Mouse (Mus musculus) forebrain, postnatal 0 days (tissue): ENCODE measurements around the gene Cptp. TPM values are rescaled to one million over a fixed set of nuclear protein-coding genes. Genes with fewer than 3 reads are reported as not detected.

Source experiments
- ATAC-seq: fragments of 200-750 bp; cut with Nextera tagmentation; 2 replicates; pipeline ENCODE4 v1.8.0; 2017; ENCODE audit warnings: mild to moderate bottlenecking, moderate library complexity
- DNase-seq: peaks from one replicate; pipeline ENCODE4 v3.0.0-alpha.2; 2015
- H3K27ac ChIP-seq: fragments of 300-500 bp; sonication (generic); 2 replicates; pipeline ENCODE4 v1.5.1; 2014; ENCODE audit warnings: low read depth, mild to moderate bottlenecking, antibody characterized with exemption, low read length, moderate library complexity, mixed read lengths
- H3K27me3 ChIP-seq: fragments of 300-500 bp; sonication (generic); 2 replicates; pipeline ENCODE4 v1.6.1; 2014; ENCODE audit warnings: mild to moderate bottlenecking, low read length, mixed read lengths; ENCODE audit not compliant: insufficient read depth
- H3K36me3 ChIP-seq: fragments of 300-500 bp; sonication (generic); 2 replicates; pipeline ENCODE4 v1.6.1; 2014; ENCODE audit warnings: mild to moderate bottlenecking, moderate library complexity; ENCODE audit not compliant: insufficient read depth
- H3K4me1 ChIP-seq: fragments of 300-500 bp; sonication (generic); 2 replicates; pipeline ENCODE4 v1.6.1; 2014; ENCODE audit warnings: antibody characterized with exemption; ENCODE audit not compliant: insufficient read depth
- H3K4me2 ChIP-seq: fragments of 300-500 bp; sonication (generic); 2 replicates; pipeline ENCODE4 v1.6.1; 2014; ENCODE audit warnings: low read depth, mild to moderate bottlenecking, moderate library complexity
- H3K4me3 ChIP-seq: fragments of 300-500 bp; sonication (generic); 2 replicates; pipeline ENCODE4 v1.5.1; 2014; ENCODE audit warnings: low read depth, low read length, mixed read lengths
- H3K9ac ChIP-seq: fragments of 300-500 bp; sonication (generic); 2 replicates; pipeline ENCODE4 v1.6.1; 2014; ENCODE audit warnings: mild to moderate bottlenecking
- H3K9me3 ChIP-seq: fragments of 300-500 bp; sonication (generic); 2 replicates; pipeline ENCODE4 v1.6.1; 2016; ENCODE audit warnings: low read length
- CTCF ChIP-seq: sonication (generic); IDR thresholded peaks from 2 replicates; pipeline ENCODE4 v1.5.1; 2016; ENCODE audit warnings: antibody characterized with exemption, control low read depth, low read depth
- WGBS: fragments of 180-500 bp; shearing (Covaris S2); extraction: QIAGEN DNeasy Blood & Tissue Kit; methylation state at CpG from one replicate; pipeline ENCODE4 v1.1.7; 2014; 5-methylcytosine and 5-hydroxymethylcytosine counted together
- polyA plus RNA-seq: library from polyadenylated mRNA; unstranded; fragments of >200 nt; fragmentation: Nextera tagmentation; extraction: Ambion mirVana; gene quantifications from 2 replicates; pipeline ENCODE4 v1.2.1, GENCODE M21; 2015
- total RNA-seq: library from RNA; depleted of rRNA; stranded (reverse); fragments of >200 nt; gene quantifications from 2 replicates; pipeline ENCODE4 v1.2.3, GENCODE M21; 2014

Gene Cptp
- total and polyA plus RNA-seq, 2 experiments from 2014 or later: 19.8 to 22.8 TPM

DNA sequence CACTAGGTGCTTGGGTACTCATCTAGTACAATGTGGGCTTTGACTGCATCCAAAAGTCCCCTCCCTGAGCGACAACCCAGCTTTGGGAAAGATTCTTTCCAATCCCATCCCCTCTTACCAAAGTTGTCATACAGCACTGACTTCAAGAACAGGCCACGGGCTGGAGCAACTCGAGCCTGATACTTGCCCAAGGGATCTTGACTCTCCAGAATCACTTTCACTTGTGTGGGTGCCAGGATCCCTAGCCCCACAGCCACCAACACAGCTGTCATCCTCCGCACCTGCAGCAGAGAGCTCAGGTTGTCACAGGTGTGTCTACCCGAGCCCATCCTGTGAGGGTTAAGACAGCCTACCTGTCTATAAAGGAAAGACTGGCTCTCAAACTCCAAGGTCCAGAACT lies 20.1 kb upstream of the Cptp start:
- DNase-seq: no peak
- Histone ChIP-seq H3K4me2 (no peak overlapping the region), H3K9me3 (no peaks in the 10 kb centered on the region), H3K36me3 (peaks cover 51% of the 10 kb centered on the region), H3K27ac (no peak overlapping the region), H3K4me1 (peaks cover 17% of the 10 kb centered on the region), H3K27me3 (no peaks in the 10 kb centered on the region), H3K9ac (no peak overlapping the region), H3K4me3 (no peak overlapping the region)
- no peak for ATAC-seq
- TF ChIP-seq CTCF: no peak
- WGBS: 81% methylated on average over 5 of the region's 5 CpGs

DNA sequence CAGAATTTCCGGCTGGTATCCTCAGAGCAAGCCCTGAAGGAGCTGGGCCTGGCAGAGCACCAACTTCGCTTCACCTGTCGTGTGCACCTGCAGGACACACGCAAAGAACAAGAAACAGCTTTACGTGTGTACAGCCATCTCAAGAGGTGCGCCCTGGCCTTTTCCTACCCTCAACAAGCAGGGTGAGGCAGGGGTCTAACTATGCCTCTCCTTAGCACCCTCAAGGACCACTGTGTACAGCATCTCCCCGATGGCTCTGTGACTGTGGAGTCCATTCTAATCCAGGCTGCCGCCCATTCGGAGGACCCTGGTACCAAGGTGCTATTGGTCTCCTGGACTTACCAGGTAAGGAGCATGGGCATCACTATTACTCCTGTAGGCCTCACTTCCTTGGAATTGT lies 18.9 kb upstream of the Cptp start:
- Histone ChIP-seq H3K36me3 (peaks cover 57% of the 10 kb centered on the region), H3K27me3 (no peaks in the 10 kb centered on the region), H3K27ac (no peak overlapping the region), H3K9me3 (no peaks in the 10 kb centered on the region), H3K4me1 (peaks cover 8% of the 10 kb centered on the region; the same call in 1 of the 2 replicates), H3K4me3 (no peak overlapping the region), H3K9ac (no peak overlapping the region), H3K4me2 (no peak overlapping the region)
- no peak for ATAC-seq
- 97% methylated on average over 9 of the region's 9 CpGs for WGBS
- no peak for DNase-seq
- TF ChIP-seq CTCF: no peak

DNA sequence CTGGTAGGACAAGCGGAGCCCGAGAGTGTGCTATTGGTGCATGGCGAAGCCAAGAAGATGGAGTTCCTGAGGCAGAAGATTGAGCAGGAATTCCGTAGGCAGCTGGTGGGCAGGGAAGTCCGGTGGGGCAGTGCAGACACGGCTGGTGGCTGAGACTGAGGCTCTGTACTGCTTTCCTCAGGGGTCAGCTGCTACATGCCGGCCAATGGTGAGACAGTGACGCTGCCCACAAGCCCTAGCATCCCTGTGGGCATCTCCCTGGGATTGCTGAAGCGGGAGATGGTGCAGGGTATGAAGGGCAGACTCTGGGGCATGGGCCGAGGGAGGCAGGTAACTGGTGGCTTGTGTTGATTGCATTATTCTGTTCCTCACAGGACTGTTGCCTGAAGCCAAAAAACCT lies 18.4 kb upstream of the Cptp start:
- TF ChIP-seq CTCF: no peak
- H3K27me3 ChIP-seq: no peaks in the 10 kb centered on the region
- H3K9ac ChIP-seq: no peak overlapping the region
- DNase-seq (no peak), ATAC-seq (no peak)
- no peak overlapping the region for H3K4me2 ChIP-seq
- H3K27ac ChIP-seq: no peak overlapping the region
- WGBS: 90% methylated on average over 10 of the region's 10 CpGs
- H3K4me1 ChIP-seq: peaks cover 8% of the 10 kb centered on the region; the same call in 1 of the 2 replicates
- no peaks in the 10 kb centered on the region for H3K9me3 ChIP-seq
- peaks cover 57% of the 10 kb centered on the region for H3K36me3 ChIP-seq
- H3K4me3 ChIP-seq: no peak overlapping the region

DNA sequence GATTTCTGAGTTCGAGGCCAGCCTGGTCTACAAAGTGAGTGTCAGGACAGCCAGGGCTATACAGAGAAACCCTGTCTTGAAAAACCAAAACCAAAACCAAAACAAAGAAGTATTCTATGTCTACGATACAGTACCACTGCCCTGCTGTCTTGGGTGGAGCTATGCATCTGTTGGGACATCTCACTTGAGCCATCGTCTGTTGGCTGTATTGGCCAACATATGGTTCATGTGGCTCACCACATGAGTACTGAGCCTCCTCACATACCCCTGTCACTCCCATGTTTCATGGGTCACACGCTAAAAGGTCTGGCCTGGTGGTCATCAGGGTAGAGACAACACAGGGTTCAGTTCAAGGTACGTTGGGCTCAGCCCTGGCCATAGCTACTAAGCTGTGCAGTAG lies 17.1 kb upstream of the Cptp start:
- no peak for TF ChIP-seq CTCF
- Histone ChIP-seq H3K36me3 (peaks cover 57% of the 10 kb centered on the region), H3K4me1 (peaks cover 8% of the 10 kb centered on the region; the same call in 1 of the 2 replicates), H3K4me3 (no peak overlapping the region), H3K27ac (no peak overlapping the region), H3K4me2 (no peak overlapping the region), H3K9ac (no peak overlapping the region), H3K9me3 (no peaks in the 10 kb centered on the region), H3K27me3 (no peaks in the 10 kb centered on the region)
- WGBS: 98% methylated on average over 5 of the region's 5 CpGs
- ATAC-seq: no peak
- no peak for DNase-seq

DNA sequence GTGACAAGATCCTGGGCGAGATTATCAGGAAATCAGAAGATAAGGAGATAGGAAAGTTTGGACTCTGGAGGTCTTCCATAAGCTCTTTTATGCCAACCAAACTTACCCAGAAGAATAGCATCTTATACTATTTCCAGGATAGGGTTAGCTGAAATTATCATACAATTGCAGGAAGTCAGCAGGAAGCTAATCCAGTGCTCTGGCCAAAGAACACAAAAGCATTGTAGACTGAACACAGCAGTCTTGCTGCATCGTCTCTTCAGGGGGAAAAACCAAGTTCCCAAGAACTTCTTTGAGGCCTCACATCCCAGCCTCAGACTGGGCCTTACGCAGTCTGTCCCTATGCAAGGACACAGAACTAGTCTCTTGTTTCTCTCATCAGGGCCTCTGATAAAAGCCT lies 14.3 kb upstream of the Cptp start:
- Histone ChIP-seq H3K9me3 (no peaks in the 10 kb centered on the region), H3K27me3 (no peaks in the 10 kb centered on the region), H3K36me3 (peaks cover 45% of the 10 kb centered on the region), H3K4me1 (no peaks in the 10 kb centered on the region), H3K27ac (no peak overlapping the region), H3K4me2 (no peak overlapping the region), H3K9ac (no peak overlapping the region), H3K4me3 (no peak overlapping the region)
- 84% methylated on average over 3 of the region's 3 CpGs for WGBS
- TF ChIP-seq CTCF: no peak
- ATAC-seq (no peak), DNase-seq (no peak)

DNA sequence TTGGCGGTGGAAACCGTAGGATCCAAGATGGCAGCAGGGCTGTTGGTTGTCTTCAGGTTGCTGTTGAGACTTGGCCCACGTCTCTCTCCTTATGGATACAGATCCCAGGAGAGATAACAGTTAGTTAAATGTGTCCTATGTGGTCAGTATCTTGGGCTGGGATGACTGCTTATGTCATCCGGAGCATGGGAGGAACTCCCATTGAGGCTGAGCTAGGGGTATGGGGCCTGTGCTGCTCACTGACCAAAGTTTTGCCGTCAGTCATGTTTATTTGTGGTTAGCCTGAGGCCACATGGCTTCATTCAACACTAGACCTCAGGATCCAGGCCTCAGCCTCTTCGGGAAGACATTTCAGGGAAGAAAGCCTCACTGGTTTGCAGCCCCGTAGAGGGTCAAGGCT lies 2.2 kb upstream of the Cptp start:
- Histone ChIP-seq H3K4me1 (peaks cover 10% of the 10 kb centered on the region), H3K36me3 (peaks cover 35% of the 10 kb centered on the region), H3K4me2 (no peak overlapping the region), H3K27me3 (no peaks in the 10 kb centered on the region), H3K4me3 (no peak overlapping the region), H3K9ac (no peak overlapping the region), H3K27ac (no peak overlapping the region), H3K9me3 (no peaks in the 10 kb centered on the region)
- no peak for ATAC-seq
- DNase-seq: no peak
- 94% methylated on average over 7 of the region's 7 CpGs for WGBS
- TF ChIP-seq CTCF: no peak

DNA sequence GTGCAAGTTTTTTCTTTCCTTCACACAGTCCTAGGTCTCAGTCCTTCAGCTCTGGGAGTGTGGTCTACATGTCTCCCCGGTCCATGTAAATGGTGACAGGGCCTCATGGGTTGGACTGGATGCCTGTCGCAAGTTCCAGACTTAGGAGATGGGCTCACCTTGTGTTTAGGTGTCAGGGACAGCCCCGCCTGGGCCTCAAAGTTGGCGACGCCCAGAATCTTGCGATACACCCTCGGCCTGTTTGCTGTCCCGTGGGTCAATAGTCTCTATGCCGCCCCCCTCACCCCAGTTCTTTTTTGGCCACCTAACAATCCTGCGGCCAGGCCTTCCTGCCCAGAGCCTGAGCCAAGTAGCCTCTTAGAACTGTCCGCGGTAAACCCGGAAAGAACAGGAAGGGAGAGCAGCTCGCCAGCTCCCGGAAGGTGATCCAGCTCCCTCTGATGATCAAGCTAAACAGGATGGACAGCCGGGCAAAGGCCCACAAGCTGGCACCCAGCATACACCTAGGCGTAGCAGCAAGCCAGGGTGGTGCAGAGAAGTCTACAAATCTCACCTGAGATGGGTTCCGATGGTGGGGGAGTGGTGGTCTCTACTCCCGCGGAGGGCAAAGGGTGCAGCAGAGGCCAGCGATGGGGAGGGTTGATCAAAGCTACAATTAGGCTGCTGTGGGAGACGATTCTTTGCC lies 484 bp downstream of the Cptp start:
- 10% methylated on average over 22 of the region's 22 CpGs for WGBS
- peak overlapping the region; percentile 75 for H3K9ac ChIP-seq
- H3K27ac ChIP-seq: 0 out of 2 replicates have a peak overlapping the region, but pooled peaks have one; percentile 86
- H3K4me3 ChIP-seq: peak overlapping the region; percentile 79
- peak overlapping the region; percentile 98 for H3K4me2 ChIP-seq
- TF ChIP-seq CTCF: no peak
- H3K4me1 ChIP-seq: peaks cover 10% of the 10 kb centered on the region
- H3K9me3 ChIP-seq: no peaks in the 10 kb centered on the region
- peaks cover 32% of the 10 kb centered on the region for H3K36me3 ChIP-seq
- H3K27me3 ChIP-seq: no peaks in the 10 kb centered on the region
- no peak; the same call in none of the 2 replicates for ATAC-seq
- no peak for DNase-seq
